Mouse (Mus musculus) liver, postnatal 0 days (tissue): ENCODE data around the gene Gli2. TPM values are rescaled to one million over a fixed set of nuclear protein-coding genes. Genes with fewer than 3 reads are reported as not detected.

Experiments used
- ATAC-seq: fragments of 200-750 bp; cut with Nextera tagmentation; 2 replicates; pipeline ENCODE4 v1.8.0; 2017; ENCODE audit warnings: mild to moderate bottlenecking, moderate library complexity
- DNase-seq: peaks from one replicate; pipeline ENCODE4 v3.0.0-alpha.2; 2016
- H3K27ac ChIP-seq: fragments of 300-500 bp; sonication (generic); 2 replicates; pipeline ENCODE4 v1.5.1; 2014; ENCODE audit warnings: antibody characterized with exemption, moderate library complexity, mild to moderate bottlenecking, low read depth
- H3K27me3 ChIP-seq: fragments of 300-500 bp; sonication (generic); 2 replicates; pipeline ENCODE4 v1.6.1; 2014; ENCODE audit warnings: low read length, control low read depth, mixed read lengths; ENCODE audit not compliant: insufficient read depth
- H3K36me3 ChIP-seq: fragments of 300-500 bp; sonication (generic); replicated peaks from 2 replicates; pipeline ENCODE4 v1.6.1; 2014; ENCODE audit warnings: mild to moderate bottlenecking, control low read depth, low read length, moderate library complexity, mixed read lengths; ENCODE audit not compliant: insufficient read depth
- H3K4me1 ChIP-seq: fragments of 300-500 bp; sonication (generic); 2 replicates; pipeline ENCODE4 v1.6.1; 2014; ENCODE audit warnings: antibody characterized with exemption, mild to moderate bottlenecking, control low read depth; ENCODE audit not compliant: insufficient read depth
- H3K4me2 ChIP-seq: fragments of 300-500 bp; sonication (generic); 2 replicates; pipeline ENCODE4 v1.6.1; 2014; ENCODE audit warnings: low read depth, mild to moderate bottlenecking, low read length, moderate library complexity, mixed read lengths
- H3K4me3 ChIP-seq: fragments of 300-500 bp; sonication (generic); 2 replicates; pipeline ENCODE4 v1.5.1; 2014; ENCODE audit warnings: low read depth, low read length
- H3K9ac ChIP-seq: fragments of 300-500 bp; sonication (generic); replicated peaks from 2 replicates; pipeline ENCODE4 v1.6.1; 2014; ENCODE audit warnings: mild to moderate bottlenecking, moderate library complexity
- H3K9me3 ChIP-seq: fragments of 300-500 bp; sonication (generic); 2 replicates; pipeline ENCODE4 v1.6.1; 2016; ENCODE audit warnings: mild to moderate bottlenecking, control low read depth, low read length, mixed read lengths
- CTCF ChIP-seq: sonication (generic); IDR thresholded peaks from 2 replicates; pipeline ENCODE4 v1.5.1; 2016; ENCODE audit warnings: antibody characterized with exemption, low read depth
- EP300 ChIP-seq: IDR thresholded peaks from 2 replicates; pipeline ENCODE4 v1.6.1; 2016; ENCODE audit warnings: antibody characterized with exemption, low read depth, mild to moderate bottlenecking
- WGBS: fragments of 180-500 bp; shearing (Covaris S2); extraction: QIAGEN DNeasy Blood & Tissue Kit; methylation state at CpG from one replicate; pipeline ENCODE4 v1.1.7; 2014; ENCODE audit not compliant: insufficient replicate concordance; 5-methylcytosine and 5-hydroxymethylcytosine counted together
- polyA plus RNA-seq: library from polyadenylated mRNA; unstranded; fragments of >200 nt; fragmentation: Nextera tagmentation; extraction: Ambion mirVana; gene quantifications from 2 replicates; pipeline ENCODE4 v1.2.1, GENCODE M21; 2015

Gli2 gene
- polyA plus RNA-seq, 1 experiment from 2014 or later: 0.27 TPM

GRCm38 (mm10) chr1:119074910-119075309 is 21.5 kb upstream of the Gli2 start:
- ATAC-seq (no peak), DNase-seq (no peak)
- H3K4me2 ChIP-seq: no peak overlapping the region
- H3K36me3 ChIP-seq: no peaks in the 10 kb centered on the region
- H3K4me3 ChIP-seq: no peak overlapping the region
- H3K4me1 ChIP-seq: no peaks in the 10 kb centered on the region
- 58% methylated on average over 6 of the region's 6 CpGs for WGBS
- H3K9ac ChIP-seq: no peak overlapping the region
- H3K27me3 ChIP-seq: no peaks in the 10 kb centered on the region
- TF ChIP-seq CTCF (peak; percentile 39), EP300 (no peak)
- H3K27ac ChIP-seq: no peak overlapping the region
- no peaks in the 10 kb centered on the region for H3K9me3 ChIP-seq

GRCm38 (mm10) chr1:119073876-119074275 is 20.5 kb upstream of the Gli2 start:
- H3K9ac ChIP-seq: no peak overlapping the region
- H3K27me3 ChIP-seq: no peaks in the 10 kb centered on the region
- no peak overlapping the region for H3K27ac ChIP-seq
- no peak overlapping the region for H3K4me3 ChIP-seq
- DNase-seq (no peak), ATAC-seq (no peak)
- H3K4me2 ChIP-seq: no peak overlapping the region
- H3K9me3 ChIP-seq: no peaks in the 10 kb centered on the region
- WGBS: 77% methylated on average over 7 of the region's 7 CpGs
- no peak for TF ChIP-seq CTCF
- no peaks in the 10 kb centered on the region for H3K36me3 ChIP-seq
- no peaks in the 10 kb centered on the region for H3K4me1 ChIP-seq

- H3K36me3 ChIP-seq: no peaks in the 10 kb centered on the region
- 68% methylated on average over 20 of the region's 20 CpGs for WGBS
Measured at GRCm38 (mm10) chr1:119064892-119065671, 11.7 kb upstream of the Gli2 start.

GRCm38 (mm10) chr1:119056491-119056890 is 3.1 kb upstream of the Gli2 start:
- peaks cover 8% of the 10 kb centered on the region for H3K4me1 ChIP-seq
- H3K4me2 ChIP-seq: no peak overlapping the region
- no peak for TF ChIP-seq CTCF
- TF ChIP-seq EP300: no peak
- H3K36me3 ChIP-seq: no peaks in the 10 kb centered on the region
- ATAC-seq (no peak), DNase-seq (no peak)
- no peak overlapping the region for H3K9ac ChIP-seq
- no peak overlapping the region for H3K27ac ChIP-seq
- no peaks in the 10 kb centered on the region for H3K9me3 ChIP-seq
- H3K4me3 ChIP-seq: no peak overlapping the region
- peaks cover 41% of the 10 kb centered on the region for H3K27me3 ChIP-seq
- 65% methylated on average over 8 of the region's 8 CpGs for WGBS

More at GRCm38 (mm10) chr1:119064892-119065671, 11.7 kb upstream of the Gli2 start:
- ATAC-seq (no peak), DNase-seq (no peak)
- Histone ChIP-seq H3K27ac (no peak overlapping the region), H3K9me3 (no peaks in the 10 kb centered on the region), H3K27me3 (no peaks in the 10 kb centered on the region), H3K4me1 (no peaks in the 10 kb centered on the region), H3K4me3 (no peak overlapping the region), H3K4me2 (no peak overlapping the region), H3K9ac (no peak overlapping the region)
- no peak for TF ChIP-seq EP300

GRCm38 (mm10) chr1:119055801-119056200 is 2.4 kb upstream of the Gli2 start:
- no peak overlapping the region for H3K9ac ChIP-seq
- no peak overlapping the region for H3K4me3 ChIP-seq
- H3K4me2 ChIP-seq: no peak overlapping the region
- H3K27ac ChIP-seq: no peak overlapping the region
- H3K27me3 ChIP-seq: peaks cover 48% of the 10 kb centered on the region
- DNase-seq (no peak), ATAC-seq (no peak)
- WGBS: 77% methylated on average over 4 of the region's 4 CpGs
- TF ChIP-seq EP300: no peak
- no peak for TF ChIP-seq CTCF
- H3K9me3 ChIP-seq: no peaks in the 10 kb centered on the region
- no peaks in the 10 kb centered on the region for H3K36me3 ChIP-seq
- H3K4me1 ChIP-seq: peaks cover 8% of the 10 kb centered on the region

- TF ChIP-seq CTCF (no peak), EP300 (no peak)
- Histone ChIP-seq H3K9ac (no peak overlapping the region), H3K4me1 (peaks cover 8% of the 10 kb centered on the region), H3K4me2 (peak overlapping the region; percentile 74), H3K27ac (no peak overlapping the region), H3K9me3 (no peaks in the 10 kb centered on the region), H3K36me3 (no peaks in the 10 kb centered on the region), H3K27me3 (peaks cover 60% of the 10 kb centered on the region), H3K4me3 (peak overlapping the region; percentile 46; the same call in 1 of the 2 replicates)
- 39% methylated on average over 6 of the region's 6 CpGs for WGBS
- no peak for DNase-seq
- ATAC-seq: no peak
Measured at GRCm38 (mm10) chr1:119054468-119054867, 1.0 kb upstream of the Gli2 start.
